Mouse (Mus musculus): ENCODE data around the gene Htra3.

Htra3 gene

DNA sequence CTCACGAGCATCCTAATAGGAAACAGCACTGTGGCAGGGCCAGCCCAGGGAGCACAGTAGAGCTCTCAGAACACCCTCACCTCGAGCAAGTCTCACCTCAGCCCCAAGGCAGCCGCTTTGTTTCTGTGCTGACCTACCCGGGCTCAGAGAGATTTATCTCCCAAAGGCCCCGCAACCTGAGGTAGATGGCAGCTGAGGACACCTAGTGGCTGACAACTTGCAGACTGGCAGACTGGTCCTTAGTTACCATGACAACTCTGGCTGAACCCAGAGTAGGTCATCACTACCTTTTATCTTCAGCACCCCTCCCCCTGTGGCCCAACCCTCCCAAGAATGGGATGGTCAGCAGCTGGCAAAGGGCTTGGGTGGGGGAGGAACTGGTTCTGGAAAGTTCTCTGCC, 16.2 kb upstream of the Htra3 start:
- DNase-seq (ENCODE audit: low spot score), result peak; percentile 51

DNA sequence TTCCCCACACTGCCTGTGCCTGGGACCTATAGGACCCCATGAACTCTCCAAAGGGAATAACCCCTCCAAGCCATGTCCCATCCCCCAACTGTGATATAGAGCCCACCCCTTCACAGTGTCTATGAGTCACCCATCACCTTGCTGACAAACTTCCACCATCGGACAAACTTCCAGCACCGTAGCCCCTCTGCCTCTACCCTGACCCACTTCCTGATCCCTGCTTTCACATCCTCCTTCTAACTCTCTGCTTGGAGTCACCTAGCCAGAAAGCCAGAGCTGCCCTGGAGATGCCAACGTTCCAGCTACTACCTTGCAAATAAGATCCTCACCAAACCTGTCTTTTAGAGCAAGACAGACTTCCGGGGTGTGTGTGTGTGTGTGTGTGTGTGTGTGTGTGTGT, 14.1 kb upstream of the Htra3 start:
- no peak for DNase-seq (ENCODE audit: low spot score)

DNA sequence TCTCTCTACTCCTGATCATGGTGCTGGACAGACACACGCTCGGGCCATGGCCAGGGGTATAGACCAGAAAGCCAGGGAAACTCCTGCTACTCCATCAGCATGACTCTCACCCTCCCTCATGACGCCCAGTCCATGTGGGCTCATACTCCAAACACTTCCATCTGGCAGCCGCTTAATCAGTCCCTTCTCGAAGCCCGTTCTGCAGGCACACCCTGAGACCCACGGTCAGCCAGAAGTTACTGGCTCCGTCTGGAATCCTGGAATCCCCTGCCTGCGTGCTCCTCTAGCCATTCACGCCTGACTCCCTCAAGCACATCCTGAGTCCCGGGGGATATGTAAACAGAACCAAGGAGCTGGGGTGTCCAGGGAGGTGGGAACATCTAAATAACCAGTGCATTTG, 11.7 kb upstream of the Htra3 start:
- DNase-seq (ENCODE audit: low spot score), result no peak

- DNase-seq (ENCODE audit: low spot score), result no peak
Observed at GRCm38 (mm10) chr5:35690485-35691165, 11.0 kb upstream of the Htra3 start.

GRCm38 (mm10) chr5:35689374-35689773, 9.8 kb upstream of the Htra3 start:
- no peak for DNase-seq (ENCODE audit: low spot score)

DNA sequence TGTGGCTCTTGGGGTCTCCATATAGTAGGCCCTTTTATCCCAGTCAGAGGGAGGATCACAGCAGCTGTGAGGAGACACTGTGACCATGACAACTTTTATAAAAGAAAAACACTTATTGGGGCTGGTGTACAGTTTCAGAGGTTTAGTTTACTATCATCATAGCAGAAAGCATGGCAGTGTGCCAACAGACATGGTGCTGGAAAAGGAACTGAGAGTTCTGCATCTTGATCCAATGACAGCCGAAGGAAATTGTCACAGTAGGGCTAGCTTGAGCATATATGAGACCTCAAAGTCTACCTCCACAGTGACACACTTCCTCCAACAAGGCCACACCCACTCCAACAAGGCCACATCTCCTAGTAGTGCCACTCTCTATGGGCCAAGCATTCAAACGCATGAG, 9.3 kb upstream of the Htra3 start:
- DNase-seq (ENCODE audit: low spot score), result no peak

- no peak for DNase-seq (ENCODE audit: low spot score)
Observed at GRCm38 (mm10) chr5:35687098-35687497, 7.5 kb upstream of the Htra3 start.

DNA sequence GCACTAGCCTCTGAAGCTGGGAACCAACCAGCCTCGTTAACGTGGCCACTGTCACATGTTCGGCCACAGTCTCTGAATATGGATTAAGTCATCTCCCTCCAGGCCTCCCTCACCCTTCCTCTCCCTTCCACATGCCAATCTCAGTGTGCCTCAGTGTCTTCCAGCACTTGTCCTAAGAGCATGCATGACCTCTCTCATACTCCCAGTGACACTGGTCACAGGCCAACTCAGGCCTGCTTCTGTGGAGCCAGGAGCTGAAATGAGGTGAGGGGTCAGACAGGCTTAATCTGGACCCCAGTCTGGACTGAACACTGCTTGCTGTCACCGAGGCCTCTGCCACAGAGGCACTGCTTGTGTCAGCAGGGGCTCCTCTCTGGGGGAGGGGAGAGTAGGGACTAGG, 6.8 kb upstream of the Htra3 start:
- no peak for DNase-seq (ENCODE audit: low spot score)

DNA sequence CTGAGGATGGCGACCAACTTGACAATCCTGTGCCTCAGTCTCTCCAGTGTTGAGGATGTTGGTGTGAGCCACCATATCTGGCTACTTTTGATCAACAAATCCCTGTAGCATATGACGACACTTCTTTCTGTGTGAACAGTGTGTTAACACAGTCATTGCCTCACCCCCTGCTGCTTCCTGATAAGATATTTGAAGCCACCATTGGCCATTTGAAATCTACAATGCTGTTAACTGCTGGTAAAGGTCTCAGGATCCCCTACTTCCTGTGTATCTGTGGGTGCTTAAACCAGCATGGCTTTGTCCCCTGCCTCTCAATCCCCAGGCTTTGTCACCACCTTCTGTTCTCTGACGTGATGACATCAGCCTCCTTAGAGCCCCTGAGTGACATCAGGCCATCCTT, 5.5 kb upstream of the Htra3 start:
- no peak for DNase-seq (ENCODE audit: low spot score)

DNA sequence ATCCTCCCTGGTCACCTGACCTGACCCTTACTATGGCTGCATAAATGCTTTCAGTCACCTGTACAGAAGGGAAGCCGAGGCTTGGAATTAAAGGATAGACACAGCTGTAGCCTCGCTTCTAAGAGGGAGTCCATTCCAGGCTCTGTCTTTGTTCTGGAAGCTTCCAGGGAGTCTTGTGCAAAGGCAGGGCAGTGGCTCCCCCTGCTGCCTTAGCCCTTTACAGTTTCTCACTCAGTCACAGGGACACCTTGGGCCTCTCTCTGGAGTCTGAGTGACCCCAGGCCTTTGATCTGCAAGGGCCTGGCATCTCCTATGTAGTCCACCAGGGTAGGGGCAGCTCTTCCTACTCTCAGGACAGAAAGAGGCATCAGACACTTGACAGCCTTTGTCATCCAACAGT, 1.4 kb upstream of the Htra3 start:
- DNase-seq (ENCODE audit: low spot score), result peak; percentile 71

DNA sequence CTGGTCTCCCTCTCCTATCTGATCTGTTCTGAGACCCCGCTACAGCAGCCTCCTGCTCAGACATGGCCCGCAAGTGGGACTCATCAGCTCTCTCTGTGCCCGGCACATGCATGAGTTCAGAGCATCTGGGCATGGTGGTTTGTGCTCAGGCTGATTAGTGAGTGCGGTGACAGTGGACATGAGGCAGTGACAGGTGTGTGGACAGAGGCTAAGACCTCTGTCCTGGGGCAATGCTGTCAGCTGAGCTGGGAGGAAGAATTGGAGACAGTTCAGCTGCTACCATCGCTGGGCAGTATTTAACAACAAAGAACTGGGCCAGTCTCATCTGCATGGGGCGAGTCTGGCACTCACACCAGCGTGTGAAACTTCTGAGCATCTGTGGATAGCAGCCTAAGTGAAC, 2.6 kb downstream of the Htra3 start:
- DNase-seq (ENCODE audit: low spot score), result no peak

DNA sequence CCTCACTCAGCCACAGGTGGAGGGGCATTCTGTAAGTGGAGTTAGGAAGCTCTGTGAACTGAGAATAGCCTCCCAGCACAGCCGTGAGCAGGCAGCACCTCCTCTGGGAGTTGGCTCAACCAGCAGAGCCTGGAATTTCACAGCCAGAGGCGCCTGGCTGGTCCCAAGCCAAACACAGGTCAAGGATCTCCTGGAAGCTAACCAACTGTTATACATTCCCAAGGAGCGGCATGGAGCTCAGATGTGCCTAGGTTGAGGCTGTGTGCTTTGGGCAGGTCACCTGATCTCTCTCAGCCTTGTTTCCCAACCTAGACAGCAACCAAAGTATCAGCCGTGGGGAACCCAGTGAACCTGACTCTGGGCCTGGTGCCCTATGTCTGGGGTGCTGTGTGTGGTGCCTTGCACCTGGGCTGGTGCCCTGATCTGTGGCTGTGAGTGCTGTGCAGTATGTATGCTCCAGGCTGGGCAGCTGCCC, 5.5 kb downstream of the Htra3 start:
- DNase-seq (ENCODE audit: low spot score), result no peak

DNA sequence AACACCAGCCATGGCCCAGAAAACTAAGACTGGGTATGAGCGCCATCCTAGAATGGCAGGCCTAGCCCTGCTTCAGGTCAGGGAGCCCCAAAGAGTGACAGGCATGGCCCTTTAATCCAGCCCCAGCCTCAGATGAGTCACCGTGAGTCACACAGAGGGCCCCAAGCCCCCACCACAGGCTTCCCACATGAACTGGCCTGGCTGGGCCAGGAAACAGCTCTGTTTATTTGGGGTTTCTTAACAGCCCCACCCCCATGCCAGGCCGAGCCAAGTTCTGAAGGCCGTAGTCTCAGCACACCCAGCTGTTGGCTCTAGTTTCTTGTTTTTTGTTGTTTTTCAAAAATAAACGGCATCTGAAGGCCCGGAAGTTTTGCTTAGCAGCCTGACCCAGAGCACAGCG, 6.5 kb downstream of the Htra3 start:
- peak; percentile 78 for DNase-seq (ENCODE audit: low spot score)

- no peak for DNase-seq (ENCODE audit: low spot score)
Observed at GRCm38 (mm10) chr5:35672581-35672980, 7.0 kb downstream of the Htra3 start.

- peak; percentile 76 for DNase-seq (ENCODE audit: low spot score)
Observed at GRCm38 (mm10) chr5:35671474-35671891, 8.1 kb downstream of the Htra3 start.

DNA sequence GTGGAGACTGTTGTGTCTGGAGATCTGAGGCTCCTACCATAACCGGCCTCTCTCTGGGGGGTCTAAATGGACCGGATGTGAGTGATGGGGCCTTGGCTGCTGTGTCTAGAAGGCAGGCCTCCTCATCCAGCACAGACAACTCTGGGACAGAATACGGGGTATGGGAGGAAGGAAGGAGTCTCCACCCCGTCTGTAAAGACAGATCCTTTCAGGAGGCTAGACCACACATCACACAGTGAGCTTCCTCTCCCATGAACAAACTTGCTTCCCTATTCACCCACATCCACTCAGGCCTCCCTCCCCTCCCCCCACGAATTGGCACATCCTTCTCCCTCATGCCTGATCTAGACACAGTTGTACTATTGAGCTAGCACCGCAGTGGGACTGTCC, 9.2 kb downstream of the Htra3 start:
- peak; percentile 73 for DNase-seq (ENCODE audit: low spot score)

- DNase-seq (ENCODE audit: low spot score), result no peak
Observed at GRCm38 (mm10) chr5:35669747-35670411, 9.7 kb downstream of the Htra3 start.

- DNase-seq (ENCODE audit: low spot score), result no peak
Observed at GRCm38 (mm10) chr5:35666152-35666551, 13.4 kb downstream of the Htra3 start.

DNA sequence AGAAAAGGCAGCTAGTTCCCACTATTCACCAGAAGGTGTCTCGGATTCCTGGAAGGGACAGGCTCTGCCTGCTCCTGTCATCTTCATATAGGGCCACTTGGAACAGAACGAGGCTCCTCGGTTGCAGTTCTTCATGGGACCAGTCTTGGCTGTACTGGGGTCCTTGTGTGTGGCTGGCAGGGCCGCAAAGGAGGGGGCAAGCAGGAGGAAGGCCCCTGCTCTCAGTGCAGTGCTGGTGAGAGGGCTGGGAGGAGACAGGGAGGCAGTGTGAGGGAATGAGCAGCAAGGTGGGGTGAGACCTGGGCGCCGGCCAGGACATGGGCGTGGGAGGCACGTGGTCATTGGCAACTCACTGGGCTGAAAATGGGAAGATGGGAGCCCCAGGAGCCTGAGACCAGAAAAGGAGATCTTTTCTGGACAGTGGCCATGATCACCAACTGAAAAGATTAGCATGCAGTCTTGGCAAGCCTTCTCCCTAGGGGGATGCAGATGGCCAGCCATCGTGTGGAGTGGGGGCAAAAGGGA, 17.5 kb downstream of the Htra3 start:
- DNase-seq (ENCODE audit: low spot score), result no peak

GRCm38 (mm10) chr5:35661210-35661609, 18.4 kb downstream of the Htra3 start:
- no peak for DNase-seq (ENCODE audit: low spot score)

DNA sequence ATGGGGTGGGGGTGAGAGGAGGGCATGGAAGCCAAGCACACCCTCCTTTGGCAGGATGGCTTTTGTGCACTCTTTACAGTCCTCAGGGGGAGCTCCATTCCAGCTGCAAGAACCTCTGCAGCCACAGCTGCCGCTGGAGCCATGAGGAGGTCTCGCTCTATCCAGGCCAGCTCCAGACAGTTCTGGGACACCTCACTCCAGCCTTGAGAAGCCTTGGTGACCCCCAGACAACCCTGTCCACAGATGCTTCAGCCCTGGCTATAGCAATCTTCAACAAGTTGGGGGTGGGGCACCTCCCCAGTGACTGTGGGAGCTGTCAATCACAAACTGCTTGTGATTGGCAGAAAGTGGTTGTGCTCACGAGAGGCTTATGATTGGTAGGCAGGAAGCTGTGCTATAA, 20.1 kb downstream of the Htra3 start:
- DNase-seq (ENCODE audit: low spot score), result no peak

DNA sequence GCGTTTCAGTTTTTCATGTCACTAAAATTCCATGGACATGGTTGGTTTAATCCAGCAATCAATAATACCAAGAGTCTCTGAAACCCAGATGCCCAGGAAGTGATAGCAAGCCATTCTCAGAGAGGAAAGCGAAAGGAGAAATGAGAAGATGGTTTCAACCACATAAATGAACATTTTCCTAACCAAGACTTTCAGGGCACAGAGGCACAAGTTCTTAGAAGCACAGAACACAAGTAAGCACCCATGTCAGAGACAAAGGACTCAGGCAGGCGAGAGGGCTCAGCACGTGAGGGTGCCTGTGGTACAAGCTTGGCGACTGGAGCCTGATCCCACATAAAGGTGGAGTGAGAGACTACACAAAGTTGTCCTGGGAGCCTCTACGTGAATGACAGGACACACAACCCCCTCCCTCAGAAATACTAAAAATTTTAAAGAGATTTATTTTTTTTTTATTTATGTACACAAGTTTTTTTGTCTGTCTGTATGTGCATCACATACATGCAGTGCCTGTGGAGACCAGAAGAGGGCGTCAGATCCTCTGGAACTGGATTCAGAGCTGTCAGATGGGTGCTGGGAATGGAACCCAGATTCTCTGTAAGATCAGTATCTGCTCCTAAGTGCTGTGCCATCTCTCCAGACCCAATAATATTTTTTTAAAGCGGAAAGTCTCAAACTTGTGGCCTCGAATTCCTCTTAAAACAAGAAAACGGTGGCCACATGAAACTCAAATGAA, 23.7 kb downstream of the Htra3 start:
- DNase-seq (ENCODE audit: low spot score), result no peak
